Mouse (Mus musculus): Measurements from ENCODE around the gene Snx29. TPM values are rescaled to one million over a fixed set of nuclear protein-coding genes. Genes with fewer than 3 reads are reported as not detected.

The Snx29 gene
- total RNA-seq, 4 experiments from 2014 or later, result 17.2 to 35.2 (median 21.6) TPM

DNA sequence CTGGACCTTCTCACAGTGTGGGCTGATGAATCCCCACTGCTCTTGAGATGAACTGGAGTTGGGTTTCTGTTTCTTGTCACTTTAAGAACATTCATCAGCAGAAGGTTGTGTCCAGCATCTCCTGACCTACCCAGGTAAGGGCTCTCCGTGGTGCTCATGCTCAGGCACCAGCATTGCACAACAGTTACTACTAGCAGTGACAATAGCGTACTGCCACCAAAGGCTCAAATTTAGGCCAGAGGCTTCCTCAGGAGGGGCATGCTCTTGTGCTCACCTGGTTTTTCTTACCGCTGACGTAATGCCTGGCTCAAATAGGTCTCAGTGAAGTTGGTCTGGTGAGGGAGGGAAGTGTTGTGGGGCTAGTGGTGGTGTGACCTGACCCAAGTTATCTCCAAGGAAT lies 132.2 kb downstream of the Snx29 start:
- no peak for DNase-seq

DNA sequence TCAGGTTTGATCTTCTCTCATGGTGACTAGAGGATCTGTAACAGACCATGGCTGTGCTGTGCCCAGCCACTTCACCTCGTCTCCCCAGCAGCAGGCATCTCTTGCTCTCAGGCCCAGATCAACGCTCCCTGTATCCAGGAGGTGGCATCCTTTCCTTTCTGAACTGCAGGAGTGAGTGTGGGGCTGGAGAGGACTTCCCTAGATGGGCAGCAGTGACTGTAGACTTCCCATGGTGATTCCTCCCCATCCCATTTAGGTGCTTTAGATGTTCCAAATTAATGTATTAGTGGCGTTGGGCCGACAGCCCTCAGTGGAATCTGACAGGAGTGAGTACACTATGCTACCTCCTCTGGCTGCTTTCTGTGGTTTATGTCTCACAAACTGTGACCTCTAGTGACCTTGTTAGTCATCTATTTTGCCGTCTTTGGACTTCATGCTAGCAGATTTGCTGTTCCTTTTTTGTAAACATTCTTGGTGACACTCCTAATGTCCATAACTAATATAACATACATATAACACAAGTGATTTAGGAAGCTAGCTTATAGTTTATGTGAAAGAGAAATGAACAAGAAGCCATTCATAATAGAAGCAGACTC lies 132.9 kb downstream of the Snx29 start:
- no peak for DNase-seq

DNA sequence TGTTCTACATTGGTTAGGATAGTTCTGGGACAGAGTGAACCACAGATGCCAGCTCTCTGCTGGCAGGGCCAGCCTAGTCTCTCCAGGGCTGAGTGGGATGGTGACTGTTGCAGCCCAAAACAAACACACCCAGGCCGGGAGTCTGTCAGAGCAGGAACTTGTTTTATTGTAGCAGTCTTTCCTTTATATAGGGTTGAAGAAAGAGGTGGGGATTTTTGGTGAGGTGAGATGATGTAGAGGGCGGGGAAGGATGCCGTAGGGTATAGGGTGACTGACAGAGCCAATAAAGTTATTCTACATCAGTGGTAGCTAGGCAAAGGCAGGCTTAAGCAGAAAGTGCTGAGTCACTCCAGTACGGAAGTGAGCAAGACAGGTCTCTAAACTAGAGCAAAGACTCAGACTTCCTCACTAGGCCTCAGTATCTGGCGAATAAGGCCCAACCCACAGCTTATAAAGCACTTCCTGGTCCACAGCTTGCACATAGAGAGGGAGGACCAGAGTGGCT lies 133.5 kb downstream of the Snx29 start:
- DNase-seq, result peak; percentile 12

DNA sequence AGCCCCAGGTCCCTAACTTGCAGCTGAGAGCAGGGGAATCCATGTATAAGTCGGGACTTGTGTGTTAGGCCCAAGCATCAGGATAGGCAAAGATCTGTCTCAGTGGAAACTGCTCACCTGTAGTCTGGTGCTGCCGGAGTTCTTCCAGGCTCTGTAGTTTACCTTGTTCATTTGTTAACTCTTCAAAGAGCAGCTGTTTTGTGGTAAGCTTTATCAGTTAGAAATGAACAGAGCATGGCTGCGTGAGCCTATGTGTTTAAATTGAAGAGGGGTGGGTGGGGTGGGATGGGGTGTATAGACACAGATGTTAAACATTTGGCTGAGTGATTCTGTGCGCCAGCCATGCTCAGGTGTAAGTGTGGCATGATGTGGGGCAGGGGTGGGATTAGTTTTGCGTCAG lies 134.4 kb downstream of the Snx29 start:
- no peak for DNase-seq

DNA sequence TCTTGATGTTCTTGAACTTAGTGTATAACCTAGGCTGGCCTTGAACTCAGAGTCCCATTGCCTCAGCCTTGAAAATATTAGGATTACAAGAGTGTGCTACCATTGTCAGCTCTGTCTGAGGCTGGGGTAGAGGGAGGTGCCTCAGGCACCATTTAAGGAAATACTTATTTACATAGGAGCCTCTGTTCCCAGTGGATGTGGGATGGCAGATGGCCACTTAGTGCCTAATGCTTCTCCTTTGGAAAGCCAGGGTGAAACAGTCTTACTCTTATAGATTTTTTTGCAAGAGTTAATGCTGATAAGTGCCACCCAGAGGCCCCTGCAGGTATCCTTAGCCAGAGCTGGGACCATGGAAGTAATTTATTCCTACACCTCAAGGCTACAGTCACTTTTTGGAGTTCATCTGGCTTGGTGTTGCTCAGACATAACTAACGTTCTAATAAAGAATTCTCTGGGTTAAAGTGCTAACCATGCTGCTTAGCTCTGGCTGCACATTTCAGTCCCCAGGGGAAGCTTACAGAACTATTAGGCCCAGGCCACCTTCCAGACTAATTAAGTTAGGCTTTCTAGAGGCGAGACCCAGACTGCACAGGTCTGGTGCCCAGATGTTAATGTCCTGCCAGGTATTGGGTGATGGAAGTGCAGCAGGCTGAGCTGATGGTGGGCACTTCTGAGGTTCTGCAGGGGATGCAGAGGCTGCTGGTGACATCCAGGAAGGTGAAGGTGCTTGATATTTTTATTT lies 135.1 kb downstream of the Snx29 start:
- DNase-seq, result no peak

DNA sequence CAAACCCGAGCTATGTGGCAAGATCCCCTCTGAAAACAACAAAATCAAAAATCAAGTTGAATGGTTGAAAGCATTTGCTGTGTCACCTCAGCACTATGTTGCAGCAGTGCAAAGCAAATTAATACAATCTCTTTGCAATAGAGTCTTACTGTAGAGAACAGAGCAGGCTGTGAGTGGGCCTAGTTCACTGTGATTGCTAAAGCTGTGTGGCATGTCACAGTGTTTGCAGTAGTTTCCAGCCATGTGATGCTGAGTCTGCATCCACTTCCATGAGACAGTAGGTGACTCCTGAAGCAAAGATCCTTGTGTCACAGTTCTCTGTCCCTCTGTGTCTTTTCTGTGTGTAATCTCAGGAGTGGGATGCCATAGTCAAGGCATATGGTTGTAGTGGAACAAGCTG lies 137.5 kb downstream of the Snx29 start:
- no peak for DNase-seq

DNA sequence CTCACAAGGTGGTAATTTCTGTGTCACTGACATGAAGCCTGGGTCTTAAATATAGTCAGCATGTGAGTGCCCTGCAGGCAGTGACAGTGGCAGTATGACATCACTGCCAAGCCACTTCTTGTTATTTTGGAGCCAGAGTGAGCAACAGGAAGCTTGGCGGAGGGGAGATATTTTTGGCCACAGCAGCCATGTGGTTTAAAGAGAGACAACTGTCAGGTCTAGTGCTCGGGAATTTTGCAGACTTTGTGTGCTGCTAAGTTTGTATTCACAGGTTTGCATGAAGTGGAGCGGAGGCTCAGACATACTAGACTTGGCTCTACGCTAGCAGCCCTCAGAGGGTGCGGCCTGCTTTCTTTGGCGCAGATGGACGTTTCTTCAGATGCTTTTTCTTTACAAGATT lies 138.9 kb downstream of the Snx29 start:
- peak; percentile 11 for DNase-seq

DNA sequence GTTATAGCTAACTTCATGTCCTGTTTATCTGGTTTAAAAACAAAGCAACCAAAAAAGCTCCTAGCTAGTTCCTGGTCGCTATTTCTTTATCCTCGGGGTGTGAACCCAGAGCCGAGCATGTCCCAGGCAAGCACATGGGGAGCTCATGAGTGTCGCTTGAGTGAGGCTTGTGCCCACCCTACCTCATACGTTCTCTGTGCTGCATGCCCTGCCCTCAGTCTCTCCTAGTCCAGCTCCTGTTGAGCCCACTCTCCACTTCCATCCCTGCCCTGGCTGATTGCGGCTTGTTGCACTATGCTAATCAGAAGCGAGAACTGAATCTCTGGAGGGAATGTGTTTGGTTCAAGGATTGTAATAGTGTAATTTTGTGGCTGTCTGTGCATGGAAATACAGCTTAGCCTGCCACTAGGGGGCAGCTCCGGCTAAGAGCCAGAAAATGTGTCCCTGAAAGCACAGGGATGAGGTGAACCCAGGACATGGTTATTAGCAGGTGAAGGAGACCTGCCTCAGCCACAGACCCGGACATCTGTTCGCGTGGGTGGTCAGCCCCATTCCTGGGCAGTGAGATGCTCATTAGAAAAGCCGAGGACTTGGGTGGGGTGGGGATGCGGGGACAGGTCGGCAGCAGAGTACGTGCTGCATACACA lies 145.9 kb downstream of the Snx29 start:
- DNase-seq, result peak; percentile 37

DNA sequence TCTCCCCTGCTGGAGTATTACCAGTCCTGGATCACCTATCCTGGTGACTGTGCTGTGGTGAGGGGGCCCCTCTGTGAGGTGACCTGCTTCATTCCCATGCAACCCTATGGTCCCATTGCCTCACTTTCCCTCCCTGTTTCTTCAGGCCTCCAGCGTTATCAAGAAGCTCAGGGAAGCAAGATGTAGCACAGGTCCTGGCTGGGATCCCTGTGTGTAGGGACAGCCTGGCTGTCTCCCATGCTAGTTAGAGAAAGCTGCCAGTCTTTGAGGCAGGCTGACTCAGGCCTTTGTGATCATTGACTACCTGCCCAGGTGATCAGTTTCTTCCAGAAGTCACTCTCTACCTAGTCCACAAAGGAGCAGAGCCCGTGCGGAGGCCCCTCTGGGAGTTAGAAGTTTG lies 146.8 kb downstream of the Snx29 start:
- DNase-seq, result no peak

DNA sequence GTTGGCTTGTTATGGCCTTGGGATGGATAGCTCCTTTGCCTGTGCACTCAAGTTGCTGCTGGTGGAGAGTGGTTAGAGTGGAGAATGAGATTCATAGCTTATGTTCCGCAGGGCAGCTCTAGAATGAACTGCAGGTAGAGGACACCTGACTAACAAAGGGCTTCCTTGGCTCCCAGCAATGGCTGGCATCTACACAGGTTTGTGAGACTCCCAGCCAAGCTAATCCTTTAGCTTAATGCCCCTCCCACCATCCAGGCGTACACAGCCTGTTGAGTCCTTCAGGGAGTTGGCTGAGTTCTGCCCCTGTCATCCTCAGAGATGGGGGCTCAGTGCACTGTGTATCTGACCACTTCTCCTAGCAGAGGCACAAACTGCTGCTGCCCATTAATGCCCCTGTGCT lies 148.5 kb downstream of the Snx29 start:
- no peak for DNase-seq

DNA sequence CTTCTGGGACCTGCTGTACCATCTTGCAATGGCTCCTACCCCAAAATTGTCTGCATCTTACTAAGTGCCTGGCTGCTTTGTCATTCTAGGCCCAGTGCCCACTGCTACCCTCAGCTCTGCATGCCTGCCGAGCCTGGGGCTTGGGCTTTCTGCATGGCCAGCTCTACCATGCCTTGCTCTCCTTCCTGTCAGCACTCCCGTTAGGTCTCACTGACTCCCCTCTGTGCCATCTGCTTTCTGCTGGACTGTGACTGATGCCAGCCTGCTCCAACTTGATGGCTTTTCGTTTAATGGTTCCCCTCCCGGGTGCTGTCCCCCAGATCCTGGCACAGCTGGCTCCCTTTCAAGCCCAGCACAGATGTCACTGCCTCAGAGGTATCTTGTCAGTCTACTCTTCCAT lies 150.1 kb downstream of the Snx29 start:
- no peak for DNase-seq

DNA sequence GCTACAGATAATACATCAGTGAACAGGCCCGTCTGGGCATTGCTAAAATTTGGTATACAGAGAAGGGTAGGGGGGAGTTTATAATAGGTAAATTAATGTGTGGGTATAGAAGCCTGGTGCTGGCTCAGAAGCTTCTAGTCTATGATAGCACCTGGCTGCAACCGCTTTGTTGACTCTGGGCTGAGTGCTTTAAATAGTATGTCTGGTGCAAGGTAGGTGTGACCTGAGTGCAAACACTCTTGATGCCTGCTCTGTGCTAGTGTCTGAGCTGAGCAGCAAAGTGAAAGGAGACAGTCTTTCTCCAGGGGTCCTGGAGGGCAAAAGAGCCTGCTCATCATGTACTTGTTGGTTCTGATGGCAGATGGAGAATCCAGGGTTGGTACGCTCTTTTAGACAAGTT lies 150.8 kb downstream of the Snx29 start:
- no peak for DNase-seq

DNA sequence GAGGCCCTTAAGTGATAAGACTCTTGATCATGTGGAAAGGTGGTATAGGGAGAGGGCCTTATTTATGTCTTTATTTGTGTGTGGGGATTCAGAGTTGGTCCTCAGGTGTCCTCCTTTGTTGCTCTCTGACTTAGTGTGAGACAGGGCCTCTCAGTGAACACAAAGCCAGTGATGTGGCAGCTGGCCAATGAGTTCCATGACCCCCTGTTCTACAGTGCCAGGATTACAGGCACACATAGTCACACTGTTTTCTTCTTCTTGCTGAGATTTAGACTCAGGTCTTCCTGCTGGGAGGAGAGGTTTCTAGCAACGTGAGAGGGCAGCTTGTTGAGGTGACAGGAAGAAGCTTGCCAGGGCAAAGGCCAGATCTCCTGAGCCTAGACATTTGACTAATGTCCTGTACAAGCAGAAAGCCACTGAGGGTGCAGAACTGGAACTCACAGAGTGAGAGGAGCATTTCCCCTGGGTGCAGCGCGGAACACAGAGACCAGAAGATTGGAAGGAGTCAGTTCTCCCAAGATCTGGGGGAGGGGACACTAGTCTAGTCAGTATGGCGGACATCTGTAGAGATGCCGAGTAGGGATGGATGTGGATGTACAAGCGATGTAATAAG lies 151.3 kb downstream of the Snx29 start:
- no peak for DNase-seq

DNA sequence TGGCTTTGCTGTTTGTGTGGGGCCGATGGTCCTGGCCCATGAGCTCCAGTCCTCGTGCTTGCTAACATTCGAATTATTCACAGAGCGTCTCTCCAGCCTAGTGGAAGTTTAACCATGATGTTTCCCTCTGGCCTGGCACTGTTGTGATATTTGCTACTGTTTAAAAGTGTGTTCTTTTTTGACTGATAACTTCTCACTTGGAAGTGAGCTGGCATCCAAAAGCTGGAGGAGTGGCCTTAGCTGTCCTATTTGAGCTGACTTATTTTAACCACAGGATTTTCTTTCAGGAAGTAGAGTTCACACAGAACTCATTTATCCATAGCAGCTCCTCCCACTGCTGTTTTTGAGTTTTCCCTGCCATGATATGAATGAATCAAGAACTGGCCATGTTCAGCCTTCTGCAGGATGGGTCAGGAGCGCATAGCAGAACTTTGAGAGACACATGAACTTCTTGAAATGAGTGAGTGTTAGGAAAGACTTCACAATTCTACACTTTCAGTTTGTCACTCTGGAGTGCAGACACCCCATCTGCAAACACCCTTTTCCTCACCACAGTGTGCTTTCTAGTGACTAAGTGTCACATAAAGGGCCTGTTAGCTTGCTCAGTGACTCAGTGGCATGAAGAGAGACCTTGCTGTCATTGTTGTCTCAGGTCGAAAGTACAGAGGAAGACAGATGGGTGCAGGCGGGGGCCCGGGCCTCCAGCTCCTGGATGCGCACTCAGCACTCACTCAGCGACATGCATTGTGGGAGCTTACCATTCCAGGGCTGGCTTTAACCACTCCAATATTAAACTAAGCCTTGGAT lies 152.6 kb downstream of the Snx29 start:
- no peak for DNase-seq

DNA sequence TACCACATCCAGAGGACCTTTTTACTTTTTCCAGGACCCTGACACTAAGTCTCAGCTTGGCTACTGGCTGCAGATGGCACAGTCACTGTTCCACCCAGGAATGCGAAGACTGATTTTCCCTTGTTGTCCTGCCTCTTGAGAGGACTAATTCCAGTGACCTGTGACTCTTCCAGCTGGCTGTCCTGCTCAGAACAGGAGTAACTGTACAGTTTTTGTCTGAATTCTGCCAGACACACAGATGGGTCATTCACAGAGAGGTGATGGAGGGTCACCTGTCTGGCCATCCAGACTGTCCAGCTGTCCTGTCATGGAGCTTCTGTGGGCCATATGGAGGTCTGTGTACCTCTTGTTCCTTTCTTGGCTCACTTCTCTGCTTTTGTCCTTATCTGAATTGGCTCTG lies 153.6 kb downstream of the Snx29 start:
- no peak for DNase-seq

DNA sequence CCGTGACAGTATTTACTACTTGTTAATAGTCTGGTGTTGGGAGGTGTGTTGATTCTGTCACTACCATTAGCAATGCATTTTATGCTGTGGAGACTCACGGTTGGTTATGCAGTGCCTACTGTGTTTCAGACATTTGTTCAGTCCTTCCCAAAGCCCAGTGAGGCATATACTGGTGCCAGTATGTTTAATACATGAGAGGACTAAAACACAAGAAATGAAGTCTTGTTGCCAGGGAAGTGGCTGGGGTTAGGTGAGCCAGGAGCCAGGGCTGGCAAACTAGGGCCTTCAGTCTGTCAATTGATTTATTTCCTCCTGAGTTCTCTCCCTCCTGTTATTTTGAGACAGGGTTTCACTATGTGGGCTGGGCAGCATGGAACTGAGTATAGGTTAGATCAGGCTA lies 154.3 kb downstream of the Snx29 start:
- DNase-seq, result no peak

DNA sequence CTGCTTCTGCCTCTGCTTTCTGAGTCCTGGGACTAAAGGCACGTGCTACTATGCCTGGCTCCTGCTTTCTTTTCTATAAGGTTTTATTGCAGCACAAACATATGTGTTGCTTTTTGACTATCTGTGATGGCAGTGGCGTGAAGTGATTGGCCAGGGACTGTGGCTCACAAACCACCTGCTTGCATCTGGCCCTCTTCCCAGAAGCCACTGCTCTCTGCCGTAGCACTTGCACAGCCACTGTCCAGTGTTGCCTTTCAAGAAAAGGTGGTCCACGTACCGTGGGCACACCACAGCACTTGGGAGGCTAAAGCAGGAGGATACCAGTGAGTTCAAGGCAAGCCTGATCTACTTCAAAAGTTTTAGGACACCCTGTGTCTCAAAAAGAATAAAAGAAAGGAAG lies 154.9 kb downstream of the Snx29 start:
- no peak for DNase-seq

DNA sequence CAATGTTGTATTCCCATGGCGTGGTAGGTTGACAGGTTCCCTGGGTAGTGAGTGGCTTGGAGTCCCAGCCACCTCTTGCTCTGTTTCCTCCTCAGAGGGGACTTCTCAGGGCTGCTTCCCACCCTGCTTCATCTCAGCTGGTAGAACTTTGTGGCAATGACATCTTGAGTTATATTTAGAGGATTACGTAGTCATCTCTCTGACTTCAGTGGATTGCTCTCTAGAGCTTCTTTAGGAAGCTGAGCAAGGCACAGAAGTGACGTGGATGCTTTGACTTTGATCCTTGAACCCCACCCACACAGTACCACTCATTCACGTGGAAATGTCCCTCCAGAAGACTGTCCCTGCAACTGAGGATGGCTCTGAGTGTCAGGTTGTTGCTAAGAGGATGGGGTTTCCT lies 156.9 kb downstream of the Snx29 start:
- DNase-seq, result no peak

DNA sequence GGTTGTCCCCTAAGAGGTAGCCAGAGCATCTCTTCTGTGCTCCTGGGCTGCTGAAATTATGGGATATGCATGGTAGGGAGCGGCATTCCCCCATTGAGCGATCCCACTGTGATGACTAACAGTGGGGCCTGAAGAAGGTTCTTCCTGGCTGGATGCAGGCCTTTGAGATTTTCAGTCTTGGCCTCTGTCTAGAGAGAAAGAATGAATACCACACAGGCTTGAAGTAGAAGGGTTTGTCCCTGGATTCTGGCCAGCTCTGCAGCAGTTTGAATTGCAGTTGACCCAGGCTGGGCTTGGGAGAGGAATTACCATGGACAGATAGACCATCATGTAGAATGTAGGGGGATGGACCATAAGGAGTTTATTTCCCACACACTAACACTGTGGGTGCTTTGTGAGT lies 159.5 kb downstream of the Snx29 start:
- no peak for DNase-seq

DNA sequence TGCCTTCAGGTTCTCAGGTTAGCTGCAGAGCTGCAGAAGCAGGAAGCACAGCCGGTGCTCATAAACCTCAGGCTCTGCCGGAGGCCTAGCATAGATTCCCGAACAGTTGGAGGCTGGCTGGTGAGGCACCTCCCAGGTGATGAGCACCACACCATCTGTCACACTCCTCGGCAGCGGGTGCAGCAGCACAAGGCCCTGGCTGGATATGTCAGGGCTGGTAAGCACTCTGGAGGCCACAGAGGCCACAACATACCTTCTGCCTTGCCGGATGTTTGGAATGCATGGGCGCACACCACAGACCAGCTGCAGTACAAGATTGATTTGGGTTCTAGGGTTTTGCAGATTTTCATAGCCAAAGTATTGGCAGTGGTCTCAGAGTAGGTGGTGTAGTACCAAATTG lies 172.2 kb downstream of the Snx29 start:
- no peak for DNase-seq

DNA sequence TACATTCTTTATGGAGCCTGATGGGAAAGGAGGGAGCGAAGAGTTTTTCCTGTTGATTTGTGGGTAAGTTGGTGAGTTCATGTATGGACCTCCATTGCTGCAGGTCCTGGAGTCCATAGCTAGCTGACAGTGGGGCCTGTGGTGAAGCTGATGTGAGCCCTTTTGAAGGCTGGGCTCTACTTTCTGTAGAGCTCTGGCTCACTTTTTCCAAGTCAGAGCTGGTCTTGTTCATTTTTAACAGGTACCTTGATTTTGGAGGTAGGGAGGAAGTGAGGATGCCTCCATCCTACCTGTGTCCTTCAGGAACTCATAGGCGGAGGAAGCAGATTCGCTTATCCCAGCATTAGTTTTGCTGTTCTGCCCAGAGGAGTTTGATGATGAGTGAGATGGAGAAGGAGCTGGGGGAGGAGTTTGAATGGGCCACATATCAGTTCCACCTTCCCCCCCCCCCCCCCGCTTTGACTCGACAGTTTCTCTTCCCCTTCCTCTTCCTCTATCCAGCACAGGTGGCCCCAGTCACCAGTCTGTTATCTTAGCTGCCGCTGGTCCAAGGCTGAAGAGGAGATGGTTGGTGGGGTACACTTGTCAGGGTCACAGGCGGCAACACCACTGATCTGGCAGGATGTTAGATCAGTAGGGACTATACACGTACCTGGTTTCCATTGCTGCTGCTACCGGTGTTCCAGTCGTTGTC lies 173.4 kb downstream of the Snx29 start:
- DNase-seq, result no peak

DNA sequence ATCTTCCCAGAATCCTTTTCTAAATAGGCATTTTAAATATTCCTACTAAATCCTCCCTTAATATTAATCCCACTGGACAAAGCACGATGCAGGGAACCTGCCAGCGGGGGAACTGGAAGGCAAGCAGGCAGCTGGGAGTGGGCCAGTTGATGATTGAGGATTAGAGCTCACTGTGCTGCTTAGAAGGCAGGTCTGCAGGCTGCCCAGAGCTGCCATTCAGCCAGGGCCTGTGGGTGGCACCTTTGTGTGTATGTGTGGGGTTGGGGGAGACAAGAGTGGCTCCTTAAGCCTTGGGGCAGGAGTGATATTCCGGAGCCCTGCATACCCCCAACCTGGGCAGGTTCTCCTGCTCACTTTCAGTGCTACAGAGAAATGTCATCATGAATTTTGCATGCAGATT lies 174.0 kb downstream of the Snx29 start:
- no peak for DNase-seq
